Mouse (Mus musculus): Measurements from ENCODE around the gene Med27. TPM values are rescaled to one million over a fixed set of nuclear protein-coding genes. Genes with fewer than 3 reads are reported as not detected.

Med27 gene
- total and polyA plus RNA-seq, 3 experiments, result 32.1 to 36.2 (median 33.6) TPM

DNA sequence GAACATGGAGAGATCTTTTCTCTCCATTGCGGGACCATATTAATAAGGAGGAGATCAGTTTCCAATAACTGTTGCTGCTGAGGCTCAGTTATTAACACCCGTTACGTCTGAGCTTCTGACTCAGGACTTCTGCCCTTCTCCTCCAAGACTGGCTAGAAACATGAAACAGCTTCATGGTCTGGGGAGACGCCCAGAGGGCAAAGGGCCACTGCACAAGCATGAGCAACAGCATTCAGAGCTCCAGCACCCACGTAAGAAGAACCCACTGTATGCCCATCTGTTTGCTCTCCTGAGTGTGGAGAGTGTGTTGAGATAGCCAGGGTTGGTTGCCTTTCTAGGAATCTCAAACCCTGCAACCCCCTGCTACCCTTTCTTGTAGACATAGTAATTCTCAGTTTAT, 73.3 kb downstream of the Med27 start:
- no peak overlapping the region for H3K27ac ChIP-seq (ENCODE audit: insufficient read depth, low read depth)
- H3K4me1 ChIP-seq (ENCODE audit: control insufficient read depth in 1 of 2, insufficient read depth in 2 of 2), result peaks cover under 1 to 9% of the 10 kb centered on the region in 2 experiments; a peak in 1 of 4 replicates
- TF ChIP-seq HCFC1 (IDR thresholded peaks at IDR 0.05; ENCODE audit: low read depth, low read length), result no peak
- H3K36me3 ChIP-seq (replicated peaks in 1 of 2; ENCODE audit: control insufficient read depth in 1 of 2, insufficient read depth in 1 of 2, low read length in 1 of 2), result peaks cover 0 to 27% of the 10 kb centered on the region in 2 experiments
- no peak overlapping the region for H3K9ac ChIP-seq (ENCODE audit: insufficient read depth, low read depth)
- dilution Hi-C loops (cut with MboI; ENCODE audit: extremely low pct_ligation_motif_present, extremely low pct_unique_long_range_greater_than_20kb, low sequenced_read_pairs), result no loop called here
- H3K4me2 ChIP-seq (ENCODE audit: insufficient read depth, low read depth, poor library complexity, severe bottlenecking), result no peak overlapping the region
- in situ Hi-C loops (cut with MboI; ENCODE audit: low pct_ligation_motif_present, low pct_unique_long_range_greater_than_20kb, low sequenced_read_pairs), result no loop called here
- H3K79me2 ChIP-seq (replicated peaks; ENCODE audit: control insufficient read depth, extremely low read depth, insufficient read depth, poor library complexity, severe bottlenecking), result no peaks in the 10 kb centered on the region
- H3K27me3 ChIP-seq (replicated peaks), result no peaks in the 10 kb centered on the region
- DNase-seq (ENCODE audit: extremely low read depth), result no peak
- no peak overlapping the region for H3K4me3 ChIP-seq (replicated peaks in 1 of 3; ENCODE audit: low read depth in 2 of 3, low read length in 2 of 3, poor library complexity in 1 of 3)
- H3K9me3 ChIP-seq (replicated peaks; ENCODE audit: low read length), result no peaks in the 10 kb centered on the region

DNA sequence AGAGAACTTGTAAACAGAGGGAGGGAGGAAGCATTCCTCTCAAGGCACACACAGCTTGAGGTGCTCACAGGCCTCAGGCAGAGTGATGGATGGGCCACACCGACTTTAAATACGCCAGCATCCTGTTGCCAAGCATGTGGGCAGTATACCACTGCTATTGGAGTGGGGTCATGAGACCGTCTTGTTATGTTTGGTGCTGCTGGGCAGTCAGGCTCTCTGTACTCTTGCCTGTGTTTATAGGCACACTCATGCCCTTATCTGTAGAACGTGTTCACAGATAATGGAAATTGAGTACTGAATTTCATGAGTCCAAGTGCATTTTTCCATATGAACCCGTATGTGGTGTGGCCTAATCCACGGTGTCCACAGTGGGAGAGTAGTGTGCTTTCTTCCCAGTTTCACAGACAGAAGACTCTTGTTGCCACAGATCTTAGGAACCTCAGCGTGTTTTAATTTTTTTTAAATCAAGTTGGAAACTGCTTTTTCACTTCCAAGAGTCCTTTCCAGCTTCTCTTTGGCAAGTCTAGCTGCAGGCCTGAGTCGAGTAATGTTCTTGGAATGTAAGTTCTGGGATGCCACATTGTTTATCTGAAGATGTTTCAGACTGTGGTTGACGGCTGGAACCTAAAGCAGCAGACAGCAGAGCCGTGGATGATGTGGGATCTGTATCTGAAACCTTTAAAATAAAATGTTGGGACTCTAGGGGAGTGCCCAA, 75.7 kb downstream of the Med27 start:
- Histone ChIP-seq H3K79me2 (replicated peaks; ENCODE audit: control insufficient read depth, extremely low read depth, insufficient read depth, poor library complexity, severe bottlenecking) (no peaks in the 10 kb centered on the region), H3K27ac (ENCODE audit: insufficient read depth, low read depth) (no peak overlapping the region), H3K4me1 (ENCODE audit: control insufficient read depth in 1 of 2, insufficient read depth in 2 of 2) (peaks cover 0 to 9% of the 10 kb centered on the region in 2 experiments; a peak in 1 of 4 replicates), H3K4me3 (replicated peaks in 1 of 3; ENCODE audit: low read depth in 2 of 3, low read length in 2 of 3, poor library complexity in 1 of 3) (no peak overlapping the region), H3K36me3 (replicated peaks in 1 of 2; ENCODE audit: control insufficient read depth in 1 of 2, insufficient read depth in 1 of 2, low read length in 1 of 2) (peaks cover 0 to 26% of the 10 kb centered on the region in 2 experiments), H3K9ac (ENCODE audit: insufficient read depth, low read depth) (no peak overlapping the region), H3K9me3 (replicated peaks; ENCODE audit: low read length) (no peaks in the 10 kb centered on the region), H3K4me2 (ENCODE audit: insufficient read depth, low read depth, poor library complexity, severe bottlenecking) (no peak overlapping the region), H3K27me3 (replicated peaks) (no peaks in the 10 kb centered on the region)
- in situ Hi-C loops (cut with MboI; ENCODE audit: low pct_ligation_motif_present, low pct_unique_long_range_greater_than_20kb, low sequenced_read_pairs) (no loop called here), dilution Hi-C loops (cut with MboI; ENCODE audit: extremely low pct_ligation_motif_present, extremely low pct_unique_long_range_greater_than_20kb, low sequenced_read_pairs) (no loop called here)
- TF ChIP-seq ZMIZ1 (IDR thresholded peaks at IDR 0.05; ENCODE audit: low read depth, low read length), result no peak
- TF ChIP-seq JUND (conservative IDR thresholded peaks at IDR 0.05; ENCODE audit: low read depth, low read length), result no peak
- no peak for TF ChIP-seq HCFC1 (IDR thresholded peaks at IDR 0.05; ENCODE audit: low read depth, low read length)
- no peak for TF ChIP-seq POLR2A (IDR thresholded peaks at IDR 0.05; ENCODE audit: low read depth, low read length)
- TF ChIP-seq ZNF384 (IDR thresholded peaks at IDR 0.05; ENCODE audit: low read depth, low read length), result no peak
- TF ChIP-seq EP300 (IDR thresholded peaks at IDR 0.05; ENCODE audit: low read length), result no peak
- no peak for TF ChIP-seq MAFK (IDR thresholded peaks at IDR 0.05; ENCODE audit: insufficient replicate concordance, low read length)
- no peak for TF ChIP-seq RCOR1 (conservative IDR thresholded peaks at IDR 0.05; ENCODE audit: low read depth, low read length)
- TF ChIP-seq MEF2A (IDR thresholded peaks at IDR 0.05; ENCODE audit: borderline replicate concordance, low read depth, low read length), result no peak
- TF ChIP-seq POLR2AphosphoS2 (IDR thresholded peaks at IDR 0.05; ENCODE audit: low read depth, low read length), result no peak
- TF ChIP-seq TCF12 (IDR thresholded peaks at IDR 0.05; ENCODE audit: low read depth, low read length), result no peak
- no peak for TF ChIP-seq ZC3H11A (IDR thresholded peaks at IDR 0.05; ENCODE audit: low read depth, low read length)
- TF ChIP-seq IRF4 (IDR thresholded peaks at IDR 0.05; ENCODE audit: low read depth, low read length), result no peak
- DNase-seq (ENCODE audit: extremely low read depth), result no peak

DNA sequence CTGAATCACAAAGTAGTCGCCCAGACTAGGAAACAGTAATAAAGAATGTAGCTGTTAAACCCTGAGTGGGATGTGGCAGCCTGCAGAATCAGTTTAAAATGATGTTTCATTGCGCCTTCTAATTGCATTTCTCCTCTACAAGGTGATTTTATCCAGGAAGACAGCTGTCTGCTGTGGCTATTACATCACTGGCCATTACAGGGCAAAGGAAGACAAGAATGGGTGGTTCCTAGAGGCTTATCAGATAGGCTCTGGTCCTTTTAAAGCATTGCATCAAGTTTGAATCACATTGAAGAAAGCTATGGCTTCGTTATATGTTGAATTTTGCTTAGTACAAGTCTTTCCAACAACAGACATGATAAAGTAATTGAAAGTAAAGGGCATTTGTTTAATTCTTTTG, 76.4 kb downstream of the Med27 start:
- no peak overlapping the region for H3K27ac ChIP-seq (ENCODE audit: insufficient read depth, low read depth)
- no peaks in the 10 kb centered on the region for H3K79me2 ChIP-seq (replicated peaks; ENCODE audit: control insufficient read depth, extremely low read depth, insufficient read depth, poor library complexity, severe bottlenecking)
- no peaks in the 10 kb centered on the region for H3K27me3 ChIP-seq (replicated peaks)
- no peaks in the 10 kb centered on the region for H3K9me3 ChIP-seq (replicated peaks; ENCODE audit: low read length)
- H3K4me3 ChIP-seq (replicated peaks in 1 of 3; ENCODE audit: low read depth in 2 of 3, low read length in 2 of 3, poor library complexity in 1 of 3), result no peak overlapping the region
- H3K4me2 ChIP-seq (ENCODE audit: insufficient read depth, low read depth, poor library complexity, severe bottlenecking), result no peak overlapping the region
- dilution Hi-C loops (cut with MboI; ENCODE audit: extremely low pct_ligation_motif_present, extremely low pct_unique_long_range_greater_than_20kb, low sequenced_read_pairs) (no loop called here), in situ Hi-C loops (cut with MboI; ENCODE audit: low pct_ligation_motif_present, low pct_unique_long_range_greater_than_20kb, low sequenced_read_pairs) (no loop called here)
- H3K36me3 ChIP-seq (replicated peaks in 1 of 2; ENCODE audit: control insufficient read depth in 1 of 2, insufficient read depth in 1 of 2, low read length in 1 of 2), result peaks cover 0 to 26% of the 10 kb centered on the region in 2 experiments
- peaks cover 0 to 9% of the 10 kb centered on the region in 2 experiments; a peak in 1 of 4 replicates for H3K4me1 ChIP-seq (ENCODE audit: control insufficient read depth in 1 of 2, insufficient read depth in 2 of 2)
- TF ChIP-seq ELF1 (IDR thresholded peaks at IDR 0.05; ENCODE audit: low read depth, low read length) (no peak), MEF2A (IDR thresholded peaks at IDR 0.05; ENCODE audit: borderline replicate concordance, low read depth, low read length) (no peak), NELFE (IDR thresholded peaks at IDR 0.05; ENCODE audit: low read depth, low read length) (no peak)
- H3K9ac ChIP-seq (ENCODE audit: insufficient read depth, low read depth), result no peak overlapping the region
- no peak for DNase-seq (ENCODE audit: extremely low read depth)

Measured in CH12.LX (cell line).